Mouse (Mus musculus): ENCODE measurements at regions not wholly inside any gene's neighbourhood (a gene's known extent, or its start where the extent isn't known, plus 50 kb on each side); places are given as distances from the start of the nearest gene placed in this dataset.
A peak's percentile ranks its signal among the peaks of the same experiment; 100 is the strongest.
"Not testable (repeated sequence)": the region's sequence is repeated elsewhere in the genome, so short reads cannot be mapped to it uniquely, and the experiment has no call there.

DNA sequence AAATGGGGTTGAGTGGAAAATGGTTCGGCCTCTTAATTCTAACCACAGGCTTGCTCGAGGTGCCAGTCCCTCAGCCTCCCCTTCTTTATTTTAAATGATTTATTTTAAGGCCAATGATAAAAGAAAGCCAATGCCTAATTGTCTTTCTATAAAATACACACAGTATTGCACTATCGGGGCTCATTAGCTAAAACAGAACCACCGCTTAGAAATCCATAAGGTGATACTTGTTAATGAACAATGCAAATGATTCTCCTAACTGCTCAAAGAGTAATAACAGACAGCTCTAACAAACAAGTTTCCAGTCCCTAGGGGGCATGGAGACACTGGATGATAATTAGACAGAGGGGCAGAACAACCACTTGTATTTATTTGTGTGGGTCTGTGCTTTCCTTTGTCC is 58.8 kb downstream of the Emx2 start:
- peaks cover 13% of the 10 kb centered on the region for H3K4me1 ChIP-seq (ENCODE audit: control insufficient read depth, insufficient read depth, low read length)
- H3K27ac ChIP-seq (ENCODE audit: insufficient read depth, low read length), result no peak overlapping the region
- H3K4me3 ChIP-seq (ENCODE audit: insufficient read depth, low read length), result no peak overlapping the region
- TF ChIP-seq CTCF (IDR thresholded peaks at IDR 0.05; ENCODE audit: borderline replicate concordance, insufficient read depth, low read length), result no peak
- TF ChIP-seq POLR2A (IDR thresholded peaks at IDR 0.05; ENCODE audit: low read depth, low read length), result no peak

DNA sequence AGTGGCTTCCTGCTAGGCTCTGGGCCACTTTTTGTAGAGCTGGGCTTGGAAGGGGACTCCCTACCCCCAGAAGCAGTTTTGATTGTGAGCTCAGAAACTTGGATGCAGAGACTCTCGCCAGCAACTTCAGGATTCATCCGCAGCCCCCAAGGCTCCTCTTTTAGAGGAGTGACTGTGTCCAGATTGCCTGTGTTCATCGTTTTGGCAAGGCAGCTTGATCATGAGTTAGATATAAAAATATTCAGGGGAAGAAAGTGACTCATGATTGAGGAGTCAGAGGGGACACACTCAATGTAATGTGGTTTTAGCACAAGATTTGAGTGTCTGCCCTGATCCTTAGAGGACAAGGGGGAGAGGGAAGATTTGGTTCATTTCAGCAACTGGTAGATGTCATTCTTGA is 61.0 kb downstream of the Emx2 start:
- Histone ChIP-seq H3K27ac (ENCODE audit: insufficient read depth, low read length) (peak overlapping the region; percentile 74), H3K4me3 (ENCODE audit: insufficient read depth, low read length) (no peak overlapping the region), H3K4me1 (ENCODE audit: control insufficient read depth, insufficient read depth, low read length) (peaks cover 14% of the 10 kb centered on the region)
- TF ChIP-seq CTCF (IDR thresholded peaks at IDR 0.05; ENCODE audit: borderline replicate concordance, insufficient read depth, low read length) (no peak), POLR2A (IDR thresholded peaks at IDR 0.05; ENCODE audit: low read depth, low read length) (no peak)

DNA sequence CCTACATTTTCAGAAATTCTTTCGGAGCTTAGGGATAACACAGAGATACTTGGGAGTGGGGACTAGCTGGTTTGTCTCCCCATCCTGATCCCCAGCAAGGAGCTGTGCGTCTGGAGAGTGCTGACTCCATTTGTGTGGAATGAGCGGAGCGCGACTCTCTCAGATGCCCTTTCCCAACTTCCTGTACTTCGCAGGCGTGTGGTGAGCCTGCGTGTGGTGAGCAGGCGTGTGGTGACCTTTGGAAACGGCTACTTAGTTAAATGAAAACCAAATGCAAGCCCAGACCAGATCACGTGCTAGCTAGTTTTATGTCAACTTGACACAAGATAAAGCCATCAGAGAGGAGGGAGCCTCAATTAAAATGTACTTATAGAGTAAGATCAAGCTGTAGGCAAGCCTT is 64.0 kb downstream of the Emx2 start:
- no peak overlapping the region for H3K4me3 ChIP-seq (ENCODE audit: insufficient read depth, low read length)
- H3K27ac ChIP-seq (ENCODE audit: insufficient read depth, low read length), result peak overlapping the region; percentile 39
- peaks cover 14% of the 10 kb centered on the region for H3K4me1 ChIP-seq (ENCODE audit: control insufficient read depth, insufficient read depth, low read length)
- no peak for TF ChIP-seq CTCF (IDR thresholded peaks at IDR 0.05; ENCODE audit: borderline replicate concordance, insufficient read depth, low read length)
- TF ChIP-seq POLR2A (IDR thresholded peaks at IDR 0.05; ENCODE audit: low read depth, low read length), result no peak

- no peak overlapping the region for H3K27ac ChIP-seq (ENCODE audit: insufficient read depth, low read length)
- H3K4me1 ChIP-seq (ENCODE audit: control insufficient read depth, insufficient read depth, low read length), result peaks cover 14% of the 10 kb centered on the region
- TF ChIP-seq POLR2A (IDR thresholded peaks at IDR 0.05; ENCODE audit: low read depth, low read length) (no peak), CTCF (IDR thresholded peaks at IDR 0.05; ENCODE audit: borderline replicate concordance, insufficient read depth, low read length) (no peak)
- no peak overlapping the region for H3K4me3 ChIP-seq (ENCODE audit: insufficient read depth, low read length)
These were observed 65.2 kb downstream of the Emx2 start for GRCm38 (mm10) chr19:59523356-59523755.

DNA sequence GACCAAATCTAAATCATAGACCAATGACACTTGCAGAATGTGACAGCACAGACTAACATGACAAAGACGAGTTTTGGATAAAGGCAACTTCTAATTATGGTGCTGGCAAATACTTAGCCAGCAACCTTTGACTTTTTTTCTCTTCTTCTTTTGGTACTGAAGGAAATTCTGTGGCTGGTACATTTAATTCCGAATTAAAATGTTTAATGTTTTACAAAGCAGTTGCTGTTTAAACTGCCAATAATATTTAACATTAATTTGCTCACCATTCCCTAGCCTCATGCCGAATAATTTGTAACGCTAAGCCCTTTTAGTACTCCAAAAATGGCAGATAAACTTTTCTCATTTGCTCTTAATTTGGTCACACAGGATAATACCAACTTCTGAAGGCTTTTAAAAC is 105.9 kb downstream of the Emx2 start:
- TF ChIP-seq POLR2A (IDR thresholded peaks at IDR 0.05; ENCODE audit: low read depth, low read length), result no peak
- no peak for TF ChIP-seq CTCF (IDR thresholded peaks at IDR 0.05; ENCODE audit: borderline replicate concordance, insufficient read depth, low read length)
- H3K27ac ChIP-seq (ENCODE audit: insufficient read depth, low read length), result no peak overlapping the region
- no peak overlapping the region for H3K4me3 ChIP-seq (ENCODE audit: insufficient read depth, low read length)
- H3K4me1 ChIP-seq (ENCODE audit: control insufficient read depth, insufficient read depth, low read length), result no peaks in the 10 kb centered on the region

GRCm38 (mm10) chr19:59568907-59569306 is 110.7 kb downstream of the Emx2 start:
- H3K4me1 ChIP-seq (ENCODE audit: control insufficient read depth, insufficient read depth, low read length), result no peaks in the 10 kb centered on the region
- H3K4me3 ChIP-seq (ENCODE audit: insufficient read depth, low read length), result no peak overlapping the region
- H3K27ac ChIP-seq (ENCODE audit: insufficient read depth, low read length), result peak overlapping the region; percentile 66
- TF ChIP-seq POLR2A (IDR thresholded peaks at IDR 0.05; ENCODE audit: low read depth, low read length) (no peak), CTCF (IDR thresholded peaks at IDR 0.05; ENCODE audit: borderline replicate concordance, insufficient read depth, low read length) (no peak)

DNA sequence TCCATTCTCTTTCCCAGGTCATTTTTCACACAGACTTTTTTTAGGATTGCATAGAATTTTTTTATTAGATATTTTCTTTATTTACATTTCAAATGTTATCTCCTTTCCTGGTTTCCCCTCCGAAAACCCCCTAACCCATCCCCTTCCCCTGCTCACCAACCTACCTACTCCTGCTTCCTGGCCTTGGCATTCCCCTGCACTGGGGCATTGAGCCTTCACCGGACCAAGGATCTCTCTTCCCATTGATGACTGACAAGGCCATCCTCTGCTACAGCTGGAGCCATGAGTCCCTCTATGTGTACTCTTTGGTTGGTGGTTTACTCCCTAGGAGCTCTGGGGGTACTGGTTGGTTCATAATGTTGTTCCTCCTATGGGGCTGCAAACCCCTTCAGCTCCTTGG is 111.4 kb downstream of the Emx2 start:
- H3K4me3 ChIP-seq (ENCODE audit: insufficient read depth, low read length); H3K4me1 ChIP-seq (ENCODE audit: control insufficient read depth, insufficient read depth, low read length): not testable (repeated sequence)
- H3K27ac ChIP-seq (ENCODE audit: insufficient read depth, low read length), result peak overlapping the region; percentile 66; the same call in 1 of the 2 replicates

DNA sequence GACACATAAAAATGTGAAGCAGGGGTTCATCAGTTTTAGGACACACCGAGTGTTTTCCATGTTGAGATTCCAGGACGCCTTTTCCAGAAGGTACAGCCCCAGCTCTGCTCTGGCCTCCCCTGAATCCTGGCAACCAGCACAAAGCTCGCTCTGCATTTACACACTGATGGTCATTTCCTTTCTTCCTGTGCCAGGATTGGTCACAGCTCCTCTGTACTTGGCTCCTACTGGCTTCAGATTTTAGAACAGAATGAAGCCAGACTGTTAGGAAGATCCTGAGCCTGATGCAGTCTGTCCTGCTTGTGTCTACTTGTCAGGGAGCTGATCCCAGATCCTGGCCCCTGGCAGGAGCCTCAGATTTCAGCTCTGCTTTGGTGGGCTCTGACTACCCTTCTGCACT is 116.2 kb downstream of the Emx2 start:
- Histone ChIP-seq H3K4me1 (ENCODE audit: control insufficient read depth, insufficient read depth, low read length) (no peaks in the 10 kb centered on the region), H3K27ac (ENCODE audit: insufficient read depth, low read length) (no peak overlapping the region), H3K4me3 (ENCODE audit: insufficient read depth, low read length) (no peak overlapping the region)
- TF ChIP-seq CTCF (IDR thresholded peaks at IDR 0.05; ENCODE audit: borderline replicate concordance, insufficient read depth, low read length) (no peak), POLR2A (IDR thresholded peaks at IDR 0.05; ENCODE audit: low read depth, low read length) (no peak)

- TF ChIP-seq POLR2A (IDR thresholded peaks at IDR 0.05; ENCODE audit: low read depth, low read length), result no peak
- TF ChIP-seq CTCF (IDR thresholded peaks at IDR 0.05; ENCODE audit: borderline replicate concordance, insufficient read depth, low read length), result no peak
- no peaks in the 10 kb centered on the region for H3K4me1 ChIP-seq (ENCODE audit: control insufficient read depth, insufficient read depth, low read length)
- no peak overlapping the region for H3K4me3 ChIP-seq (ENCODE audit: insufficient read depth, low read length)
- no peak overlapping the region for H3K27ac ChIP-seq (ENCODE audit: insufficient read depth, low read length)
These were observed 119.7 kb downstream of the Emx2 start for GRCm38 (mm10) chr19:59577886-59578285.

- H3K27ac ChIP-seq (ENCODE audit: insufficient read depth, low read length), result no peak overlapping the region
- H3K4me1 ChIP-seq (ENCODE audit: control insufficient read depth, insufficient read depth, low read length), result no peaks in the 10 kb centered on the region
- no peak overlapping the region for H3K4me3 ChIP-seq (ENCODE audit: insufficient read depth, low read length)
- TF ChIP-seq CTCF (IDR thresholded peaks at IDR 0.05; ENCODE audit: borderline replicate concordance, insufficient read depth, low read length) (no peak), POLR2A (IDR thresholded peaks at IDR 0.05; ENCODE audit: low read depth, low read length) (no peak)
These were observed 121.5 kb downstream of the Emx2 start for GRCm38 (mm10) chr19:59579676-59580075.

GRCm38 (mm10) chr19:59585835-59586234 is 127.7 kb downstream of the Emx2 start:
- no peak for TF ChIP-seq CTCF (IDR thresholded peaks at IDR 0.05; ENCODE audit: borderline replicate concordance, insufficient read depth, low read length)
- no peak for TF ChIP-seq POLR2A (IDR thresholded peaks at IDR 0.05; ENCODE audit: low read depth, low read length)
- Histone ChIP-seq H3K27ac (ENCODE audit: insufficient read depth, low read length) (no peak overlapping the region), H3K4me3 (ENCODE audit: insufficient read depth, low read length) (no peak overlapping the region), H3K4me1 (ENCODE audit: control insufficient read depth, insufficient read depth, low read length) (peaks cover 21% of the 10 kb centered on the region)

All from embryonic fibroblast, embryonic 13.5 days (primary cell).